Mouse (Mus musculus) olfactory bulb, adult 2 months (tissue): ENCODE results near the gene Apc2. TPM values are rescaled to one million over a fixed set of nuclear protein-coding genes. Genes with fewer than 3 reads are reported as not detected.

ENCODE experiments used
- H3K27ac ChIP-seq: fragments of 200-500 bp; 2 replicates; pipeline ENCODE4 v1.5.1; 2012; ENCODE audit warnings: low read depth, low read length; ENCODE audit not compliant: insufficient read depth
- H3K4me1 ChIP-seq: fragments of 200-500 bp; 2 replicates; pipeline ENCODE4 v1.6.1; 2012; ENCODE audit warnings: low read length; ENCODE audit not compliant: control insufficient read depth, insufficient read depth
- H3K4me3 ChIP-seq: fragments of 200-500 bp; 2 replicates; pipeline ENCODE4 v1.5.1; 2012; ENCODE audit warnings: mild to moderate bottlenecking, low read depth, low read length, moderate library complexity; ENCODE audit not compliant: insufficient read depth
- CTCF ChIP-seq: fragments of 200-500 bp; IDR thresholded peaks from 2 replicates; pipeline ENCODE4 v1.5.1; 2012; ENCODE audit warnings: low read depth, mild to moderate bottlenecking, low read length, moderate library complexity; ENCODE audit not compliant: insufficient read depth
- POLR2A ChIP-seq: fragments of 200-500 bp; IDR thresholded peaks from 2 replicates; pipeline ENCODE4 v1.6.1; 2012; ENCODE audit warnings: mild to moderate bottlenecking, low read depth, low read length, moderate library complexity; ENCODE audit not compliant: insufficient read depth
- WGBS: fragments of 180-500 bp; shearing (Covaris S2); methylation state at CpG from one replicate; pipeline ENCODE4 v1.1.7; 2018; 5-methylcytosine and 5-hydroxymethylcytosine counted together
- polyA plus RNA-seq: library from polyadenylated mRNA; stranded (reverse); fragments of >200 nt; gene quantifications from 2 replicates; pipeline ENCODE4 v1.2.4, GENCODE M21; 2012; ENCODE audit warnings: low replicate concordance; ENCODE audit not compliant: missing spikeins, insufficient read depth, insufficient read length

Gene Apc2
- polyA plus RNA-seq, 1 experiment: not detected

- WGBS: 88% methylated on average over 16 of the region's 16 CpGs
- Histone ChIP-seq H3K27ac (no peak overlapping the region), H3K4me1 (peaks cover 26% of the 10 kb centered on the region), H3K4me3 (no peak overlapping the region)
- no peak for TF ChIP-seq CTCF
- TF ChIP-seq POLR2A: no peak
These were observed 15.8 kb downstream of the Apc2 start for GRCm38 (mm10) chr10:80311560-80311959.

- TF ChIP-seq POLR2A: no peak
- TF ChIP-seq CTCF: no peak
- 89% methylated on average over 54 of the region's 54 CpGs for WGBS
These were observed 17.1 kb downstream of the Apc2 start for GRCm38 (mm10) chr10:80312586-80313504.

GRCm38 (mm10) chr10:80313627-80314201 lies 17.9 kb downstream of the Apc2 start:
- WGBS: 70% methylated on average over 20 of the region's 20 CpGs
- Histone ChIP-seq H3K4me1 (peaks cover 46% of the 10 kb centered on the region), H3K4me3 (no peak overlapping the region), H3K27ac (no peak overlapping the region)
- TF ChIP-seq CTCF (no peak), POLR2A (no peak)

More at GRCm38 (mm10) chr10:80312586-80313504, 17.1 kb downstream of the Apc2 start:
- Histone ChIP-seq H3K4me3 (no peak overlapping the region), H3K4me1 (peaks cover 39% of the 10 kb centered on the region), H3K27ac (no peak overlapping the region)

- Histone ChIP-seq H3K4me1 (peaks cover 55% of the 10 kb centered on the region), H3K27ac (no peak overlapping the region), H3K4me3 (no peak overlapping the region)
- 86% methylated on average over 16 of the region's 16 CpGs for WGBS
- no peak for TF ChIP-seq CTCF
- no peak for TF ChIP-seq POLR2A
These were observed 18.8 kb downstream of the Apc2 start for GRCm38 (mm10) chr10:80314494-80315001.

GRCm38 (mm10) chr10:80315315-80315714 lies 19.5 kb downstream of the Apc2 start:
- H3K4me3 ChIP-seq: no peak overlapping the region
- 76% methylated on average over 27 of the region's 27 CpGs for WGBS
- TF ChIP-seq CTCF (no peak), POLR2A (no peak)
- H3K4me1 ChIP-seq: peaks cover 57% of the 10 kb centered on the region
- H3K27ac ChIP-seq: no peak overlapping the region

- no peak overlapping the region for H3K4me3 ChIP-seq
- no peak overlapping the region for H3K27ac ChIP-seq
- TF ChIP-seq CTCF (no peak), POLR2A (no peak)
- 8% methylated on average over 11 of the region's 11 CpGs for WGBS
- peaks cover 57% of the 10 kb centered on the region for H3K4me1 ChIP-seq
These were observed 20.6 kb downstream of the Apc2 start for GRCm38 (mm10) chr10:80316359-80316781.

- 0 out of 2 replicates have a peak, but pooled peaks have one; percentile 8 for TF ChIP-seq POLR2A
- no peak for TF ChIP-seq CTCF
- no peak overlapping the region for H3K27ac ChIP-seq
- H3K4me1 ChIP-seq: peaks cover 57% of the 10 kb centered on the region
- no peak overlapping the region for H3K4me3 ChIP-seq
- 64% methylated on average over 10 of the region's 10 CpGs for whole genome bisulfite sequencing
These were observed 21.2 kb downstream of the Apc2 start for GRCm38 (mm10) chr10:80317011-80317410.

- H3K27ac ChIP-seq: no peak within 1 kb of the TSS
- WGBS: under 1% methylated on average over 34 of the region's 34 CpGs
- H3K4me1 ChIP-seq: peaks cover 54% of the 10 kb centered on the region
- TF ChIP-seq CTCF: no peak
- peak; percentile 52; the same call in 1 of the 2 replicates for TF ChIP-seq POLR2A
- H3K4me3 ChIP-seq: peak within 1 kb of the TSS; percentile 81
These were observed 24.6 kb downstream of the Apc2 start, which contains the start of gene 2310011J03Rik for GRCm38 (mm10) chr10:80320340-80320760. 2310011J03Rik (minus strand) TSS chr10:80320537.

GRCm38 (mm10) chr10:80321014-80321669 lies 25.4 kb downstream of the Apc2 start:
- TF ChIP-seq CTCF (no peak), POLR2A (no peak)
- no peak overlapping the region for H3K4me3 ChIP-seq
- H3K4me1 ChIP-seq: peaks cover 46% of the 10 kb centered on the region
- no peak overlapping the region for H3K27ac ChIP-seq
- 80% methylated on average over 6 of the region's 6 CpGs for WGBS
